Mouse (Mus musculus): ENCODE data around the gene Klrb1b.
"Not testable (repeated sequence)": the region's sequence is repeated elsewhere in the genome, so short reads cannot be mapped to it uniquely, and the experiment has no call there.

Klrb1b gene

GRCm38 (mm10) chr6:128799144-128799895 is 26.8 kb downstream of the Klrb1b start:
- DNase-seq (ENCODE audit: low spot score) = peak; percentile 83

GRCm38 (mm10) chr6:128798772-128799143 is 27.4 kb downstream of the Klrb1b start:
- peak; percentile 51 for DNase-seq (ENCODE audit: low spot score)

GRCm38 (mm10) chr6:128797936-128798771 is 28.0 kb downstream of the Klrb1b start:
- DNase-seq (ENCODE audit: low spot score) = no peak

GRCm38 (mm10) chr6:128797185-128797905 is 28.8 kb downstream of the Klrb1b start:
- DNase-seq (ENCODE audit: low spot score) = no peak

- DNase-seq (ENCODE audit: low spot score) = no peak
Observed at GRCm38 (mm10) chr6:128796321-128796955, 29.7 kb downstream of the Klrb1b start.

- DNase-seq (ENCODE audit: low spot score) = no peak
Observed at GRCm38 (mm10) chr6:128793734-128794133, 32.4 kb downstream of the Klrb1b start.

- DNase-seq (ENCODE audit: low spot score) = not testable (repeated sequence)
Observed at GRCm38 (mm10) chr6:128790491-128790994, 35.6 kb downstream of the Klrb1b start.

GRCm38 (mm10) chr6:128789115-128789514 is 37.0 kb downstream of the Klrb1b start, which contains the start of gene Klrb1c:
Gene Klrb1c, minus strand, starts transcription at chr6:128789215.
- no peak for DNase-seq (ENCODE audit: low spot score)

GRCm38 (mm10) chr6:128788517-128788916 is 37.6 kb downstream of the Klrb1b start:
- no peak for DNase-seq (ENCODE audit: low spot score)

GRCm38 (mm10) chr6:128786396-128786795 is 39.7 kb downstream of the Klrb1b start:
- not testable (repeated sequence) for DNase-seq (ENCODE audit: low spot score)

- DNase-seq (ENCODE audit: low spot score) = no peak
Observed at GRCm38 (mm10) chr6:128769481-128770253, 56.5 kb downstream of the Klrb1b start.

- no peak for DNase-seq (ENCODE audit: low spot score)
Observed at GRCm38 (mm10) chr6:128768047-128768446, 58.1 kb downstream of the Klrb1b start.

- not testable (repeated sequence) for DNase-seq (ENCODE audit: low spot score)
Observed at GRCm38 (mm10) chr6:128766486-128767254, 59.5 kb downstream of the Klrb1b start.

GRCm38 (mm10) chr6:128765211-128765610 is 60.9 kb downstream of the Klrb1b start:
- DNase-seq (ENCODE audit: low spot score) = no peak

GRCm38 (mm10) chr6:128764598-128764997 is 61.5 kb downstream of the Klrb1b start:
- DNase-seq (ENCODE audit: low spot score) = no peak

GRCm38 (mm10) chr6:128763736-128764523 is 62.2 kb downstream of the Klrb1b start:
- peak; percentile 93 for DNase-seq (ENCODE audit: low spot score)
